Mouse (Mus musculus): ENCODE results near the gene Zscan12.

DNA sequence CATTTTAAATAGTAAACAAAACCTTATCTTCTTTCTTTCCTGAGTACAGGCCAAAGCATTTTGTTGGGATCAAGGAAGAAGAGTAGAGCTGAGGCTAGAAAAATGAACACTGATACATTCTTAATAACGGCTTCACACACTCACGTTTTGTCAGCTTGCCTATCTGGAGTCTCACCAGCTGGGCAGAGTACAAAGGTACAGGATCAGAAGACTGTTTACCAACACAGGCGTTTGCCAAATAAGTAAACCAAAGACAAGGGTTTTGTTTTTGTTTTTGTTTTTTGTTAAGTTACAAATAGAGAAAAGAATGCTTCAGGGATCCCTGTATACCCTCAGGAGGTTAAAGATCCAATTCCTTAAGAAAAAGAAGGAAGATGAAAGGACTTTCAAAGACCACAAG, 38.5 kb downstream of the Zscan12 start:
- TF ChIP-seq CTCF (IDR thresholded peaks at IDR 0.05; ENCODE audit: low read depth, low read length) (no peak), POLR2A (IDR thresholded peaks at IDR 0.05; ENCODE audit: extremely low read depth, insufficient read depth, low read length) (no peak)

Data from liver, adult 2 months (tissue).